Mouse (Mus musculus) adrenal gland, postnatal 14 days (tissue): ENCODE results near the gene Dst. TPM values are rescaled to one million over a fixed set of nuclear protein-coding genes. Genes with fewer than 3 reads are reported as not detected.
A peak's percentile ranks its signal among the peaks of the same experiment; 100 is the strongest.

Experiments
- DNase-seq: peaks from one replicate; pipeline ENCODE4 v3.0.0; 2021; ENCODE audit warnings: mixed read lengths
- total RNA-seq: library from RNA; stranded (reverse); gene quantifications from 2 replicates; pipeline ENCODE4 v1.2.3, GENCODE M21; 2021

Gene Dst
- total RNA-seq, 1 experiment from 2014 or later, result 125 TPM

GRCm38 (mm10) chr1:33931791-33932190 lies 23.8 kb downstream of the Dst start:
- DNase-seq, result no peak

- no peak for DNase-seq
These were observed 24.2 kb downstream of the Dst start for GRCm38 (mm10) chr1:33932196-33932595.

GRCm38 (mm10) chr1:33932845-33933499 lies 24.9 kb downstream of the Dst start:
- DNase-seq, result no peak

GRCm38 (mm10) chr1:33935946-33936345 lies 27.9 kb downstream of the Dst start:
- DNase-seq, result no peak

GRCm38 (mm10) chr1:33939828-33940227 lies 31.8 kb downstream of the Dst start:
- no peak for DNase-seq

GRCm38 (mm10) chr1:33940364-33940928 lies 32.4 kb downstream of the Dst start:
- DNase-seq, result no peak

- DNase-seq, result no peak
These were observed 34.6 kb downstream of the Dst start for GRCm38 (mm10) chr1:33942638-33943037.

GRCm38 (mm10) chr1:33943943-33944342 lies 35.9 kb downstream of the Dst start:
- no peak for DNase-seq

- DNase-seq, result peak; percentile 70
These were observed 37.1 kb downstream of the Dst start for GRCm38 (mm10) chr1:33944977-33945750.

- DNase-seq, result no peak
These were observed 37.7 kb downstream of the Dst start for GRCm38 (mm10) chr1:33945756-33946155.

GRCm38 (mm10) chr1:33946601-33947395 lies 38.8 kb downstream of the Dst start:
- DNase-seq, result peak; percentile 28

GRCm38 (mm10) chr1:33947838-33948237 lies 39.8 kb downstream of the Dst start:
- DNase-seq, result no peak

- DNase-seq, result no peak
These were observed 40.5 kb downstream of the Dst start for GRCm38 (mm10) chr1:33948511-33948910.

GRCm38 (mm10) chr1:33955626-33956025 lies 47.6 kb downstream of the Dst start:
- DNase-seq, result no peak

- no peak for DNase-seq
These were observed 52.4 kb downstream of the Dst start for GRCm38 (mm10) chr1:33960439-33960838.

GRCm38 (mm10) chr1:33964643-33965042 lies 56.6 kb downstream of the Dst start:
- peak; percentile 61 for DNase-seq

GRCm38 (mm10) chr1:33965824-33966223 lies 57.8 kb downstream of the Dst start:
- DNase-seq, result no peak

- DNase-seq, result peak; percentile 22
These were observed 58.3 kb downstream of the Dst start for GRCm38 (mm10) chr1:33966328-33966727.

- no peak for DNase-seq
These were observed 59.2 kb downstream of the Dst start for GRCm38 (mm10) chr1:33967206-33967605.

GRCm38 (mm10) chr1:33969910-33970309 lies 61.9 kb downstream of the Dst start:
- DNase-seq, result no peak

- DNase-seq, result no peak
These were observed 66.4 kb downstream of the Dst start for GRCm38 (mm10) chr1:33974401-33974800.

GRCm38 (mm10) chr1:33975333-33975732 lies 67.3 kb downstream of the Dst start:
- no peak for DNase-seq

- DNase-seq, result no peak
These were observed 69.8 kb downstream of the Dst start for GRCm38 (mm10) chr1:33977832-33978231.
